Mouse (Mus musculus): ENCODE measurements around the gene 2310034G01Rik. TPM values are rescaled to one million over a fixed set of nuclear protein-coding genes. Genes with fewer than 3 reads are reported as not detected.

2310034G01Rik gene
- polyA plus RNA-seq, 1 experiment from 2014 or later: 1.5 TPM

GRCm38 (mm10) chr19:46317546-46317885 is 32.6 kb downstream of the 2310034G01Rik start:
- Histone ChIP-seq H3K4me1 (peaks cover 46% of the 10 kb centered on the region), H3K36me3 (peaks cover 10% of the 10 kb centered on the region; the same call in 1 of the 2 replicates), H3K27me3 (peaks cover 100% of the 10 kb centered on the region), H3K27ac (no peak overlapping the region), H3K9ac (peak overlapping the region; percentile 71), H3K4me2 (peak overlapping the region; percentile 79), H3K9me3 (no peaks in the 10 kb centered on the region), H3K4me3 (peak overlapping the region; percentile 54)
- WGBS: 1% methylated on average over 46 of the region's 48 CpGs
- no peak for ATAC-seq (ENCODE audit: insufficient number of reproducible peaks, insufficient read depth, low FRiP score, low TSS enrichment, low read depth)

GRCm38 (mm10) chr19:46316846-46317545 is 33.1 kb downstream of the 2310034G01Rik start:
- H3K27me3 ChIP-seq: peaks cover 98% of the 10 kb centered on the region
- H3K36me3 ChIP-seq: peaks cover 16% of the 10 kb centered on the region
- H3K4me1 ChIP-seq: peaks cover 43% of the 10 kb centered on the region
- WGBS: 28% methylated on average over 15 of the region's 15 CpGs
- H3K9me3 ChIP-seq: no peaks in the 10 kb centered on the region
- H3K9ac ChIP-seq: peak overlapping the region; percentile 71
- ATAC-seq (ENCODE audit: insufficient number of reproducible peaks, insufficient read depth, low FRiP score, low TSS enrichment, low read depth): no peak
- peak overlapping the region; percentile 79 for H3K4me2 ChIP-seq
- H3K27ac ChIP-seq: no peak overlapping the region
- peak overlapping the region; percentile 54 for H3K4me3 ChIP-seq

GRCm38 (mm10) chr19:46315752-46316610 is 34.1 kb downstream of the 2310034G01Rik start:
- Histone ChIP-seq H3K27me3 (peaks cover 91% of the 10 kb centered on the region), H3K9me3 (no peaks in the 10 kb centered on the region), H3K9ac (no peak overlapping the region), H3K4me1 (peaks cover 35% of the 10 kb centered on the region), H3K36me3 (peaks cover 26% of the 10 kb centered on the region), H3K27ac (no peak overlapping the region), H3K4me3 (no peak overlapping the region), H3K4me2 (0 out of 2 replicates have a peak overlapping the region, but pooled peaks have one; percentile 79)
- 57% methylated on average over 12 of the region's 12 CpGs for WGBS
- ATAC-seq (ENCODE audit: insufficient number of reproducible peaks, insufficient read depth, low FRiP score, low TSS enrichment, low read depth): no peak

- ATAC-seq (ENCODE audit: insufficient number of reproducible peaks, insufficient read depth, low FRiP score, low TSS enrichment, low read depth): no peak
- no peak overlapping the region for H3K9ac ChIP-seq
- H3K9me3 ChIP-seq: no peaks in the 10 kb centered on the region
- 39% methylated on average over 14 of the region's 14 CpGs for WGBS
- no peak overlapping the region for H3K27ac ChIP-seq
- no peak overlapping the region for H3K4me2 ChIP-seq
- peaks cover 82% of the 10 kb centered on the region for H3K27me3 ChIP-seq
- peaks cover 34% of the 10 kb centered on the region for H3K36me3 ChIP-seq
- peaks cover 35% of the 10 kb centered on the region for H3K4me1 ChIP-seq
- no peak overlapping the region for H3K4me3 ChIP-seq
Observed at GRCm38 (mm10) chr19:46314872-46315742, 35.0 kb downstream of the 2310034G01Rik start.

GRCm38 (mm10) chr19:46314151-46314601 is 35.9 kb downstream of the 2310034G01Rik start:
- Histone ChIP-seq H3K4me2 (no peak overlapping the region), H3K4me1 (peaks cover 35% of the 10 kb centered on the region), H3K27me3 (peaks cover 79% of the 10 kb centered on the region), H3K27ac (no peak overlapping the region), H3K9ac (no peak overlapping the region), H3K36me3 (peaks cover 41% of the 10 kb centered on the region), H3K9me3 (no peaks in the 10 kb centered on the region), H3K4me3 (no peak overlapping the region)
- ATAC-seq (ENCODE audit: insufficient number of reproducible peaks, insufficient read depth, low FRiP score, low TSS enrichment, low read depth): no peak
- 10% methylated on average over 18 of the region's 18 CpGs for WGBS

- Histone ChIP-seq H3K4me2 (no peak overlapping the region), H3K9me3 (no peaks in the 10 kb centered on the region), H3K27ac (no peak overlapping the region), H3K4me1 (peaks cover 35% of the 10 kb centered on the region), H3K4me3 (no peak overlapping the region), H3K27me3 (peaks cover 77% of the 10 kb centered on the region), H3K36me3 (peaks cover 41% of the 10 kb centered on the region), H3K9ac (no peak overlapping the region)
- WGBS: 71% methylated on average over 6 of the region's 6 CpGs
- ATAC-seq (ENCODE audit: insufficient number of reproducible peaks, insufficient read depth, low FRiP score, low TSS enrichment, low read depth): no peak
Observed at GRCm38 (mm10) chr19:46313591-46313990, 36.5 kb downstream of the 2310034G01Rik start.

- 80% methylated on average over 9 of the region's 9 CpGs for WGBS
- Histone ChIP-seq H3K4me3 (no peak overlapping the region), H3K9ac (0 out of 2 replicates have a peak overlapping the region, but pooled peaks have one; percentile 21), H3K27me3 (peaks cover 77% of the 10 kb centered on the region), H3K36me3 (peaks cover 41% of the 10 kb centered on the region), H3K9me3 (no peaks in the 10 kb centered on the region), H3K4me2 (no peak overlapping the region), H3K4me1 (peaks cover 32% of the 10 kb centered on the region), H3K27ac (no peak overlapping the region)
- no peak for ATAC-seq (ENCODE audit: insufficient number of reproducible peaks, insufficient read depth, low FRiP score, low TSS enrichment, low read depth)
Observed at GRCm38 (mm10) chr19:46313116-46313515, 37.0 kb downstream of the 2310034G01Rik start.

GRCm38 (mm10) chr19:46312566-46312965 is 37.5 kb downstream of the 2310034G01Rik start:
- H3K4me2 ChIP-seq: no peak overlapping the region
- H3K4me3 ChIP-seq: no peak overlapping the region
- H3K9me3 ChIP-seq: no peaks in the 10 kb centered on the region
- H3K4me1 ChIP-seq: peaks cover 28% of the 10 kb centered on the region
- H3K27me3 ChIP-seq: peaks cover 77% of the 10 kb centered on the region
- no peak for ATAC-seq (ENCODE audit: insufficient number of reproducible peaks, insufficient read depth, low FRiP score, low TSS enrichment, low read depth)
- WGBS: 90% methylated on average over 21 of the region's 21 CpGs
- H3K36me3 ChIP-seq: peaks cover 44% of the 10 kb centered on the region
- H3K27ac ChIP-seq: no peak overlapping the region
- H3K9ac ChIP-seq: 0 out of 2 replicates have a peak overlapping the region, but pooled peaks have one; percentile 21

- Histone ChIP-seq H3K4me3 (no peak overlapping the region), H3K9ac (no peak overlapping the region), H3K27ac (no peak overlapping the region), H3K36me3 (peaks cover 47% of the 10 kb centered on the region), H3K4me1 (peaks cover 16% of the 10 kb centered on the region), H3K27me3 (peaks cover 74% of the 10 kb centered on the region), H3K4me2 (no peak overlapping the region), H3K9me3 (no peaks in the 10 kb centered on the region)
- no peak for ATAC-seq (ENCODE audit: insufficient number of reproducible peaks, insufficient read depth, low FRiP score, low TSS enrichment, low read depth)
- WGBS: 87% methylated on average over 9 of the region's 9 CpGs
Observed at GRCm38 (mm10) chr19:46311341-46311740, 38.8 kb downstream of the 2310034G01Rik start.

- H3K4me3 ChIP-seq: no peak overlapping the region
- H3K36me3 ChIP-seq: peaks cover 47% of the 10 kb centered on the region
- no peak overlapping the region for H3K4me2 ChIP-seq
- ATAC-seq (ENCODE audit: insufficient number of reproducible peaks, insufficient read depth, low FRiP score, low TSS enrichment, low read depth): no peak
- no peaks in the 10 kb centered on the region for H3K9me3 ChIP-seq
- no peak overlapping the region for H3K27ac ChIP-seq
- WGBS: 85% methylated on average over 12 of the region's 12 CpGs
- peaks cover 20% of the 10 kb centered on the region for H3K4me1 ChIP-seq
- peaks cover 65% of the 10 kb centered on the region for H3K27me3 ChIP-seq
- H3K9ac ChIP-seq: no peak overlapping the region
Observed at GRCm38 (mm10) chr19:46310312-46310865, 39.7 kb downstream of the 2310034G01Rik start.
